Mouse (Mus musculus) embryonic facial prominence, embryonic 12.5 days (tissue): ENCODE data around the gene Itsn1. TPM values are rescaled to one million over a fixed set of nuclear protein-coding genes. Genes with fewer than 3 reads are reported as not detected.

Experiments used
- ATAC-seq: fragments of 200-750 bp; cut with Nextera tagmentation; 2 replicates; pipeline ENCODE4 v1.8.0; 2017; ENCODE audit not compliant: insufficient number of reproducible peaks, insufficient read depth, low FRiP score, low TSS enrichment
- H3K27ac ChIP-seq: fragments of 300-500 bp; sonication (generic); 2 replicates; pipeline ENCODE4 v1.5.1; 2016; ENCODE audit warnings: mild to moderate bottlenecking
- H3K27me3 ChIP-seq: fragments of 300-500 bp; sonication (generic); 2 replicates; pipeline ENCODE4 v1.6.1; 2016; ENCODE audit warnings: mild to moderate bottlenecking, moderate library complexity
- H3K36me3 ChIP-seq: fragments of 300-500 bp; sonication (generic); 2 replicates; pipeline ENCODE4 v1.6.1; 2016; ENCODE audit warnings: mild to moderate bottlenecking
- H3K4me1 ChIP-seq: fragments of 300-500 bp; sonication (generic); 2 replicates; pipeline ENCODE4 v1.6.1; 2016
- H3K4me2 ChIP-seq: fragments of 300-500 bp; sonication (generic); replicated peaks from 2 replicates; pipeline ENCODE4 v1.6.1; 2016; ENCODE audit warnings: mild to moderate bottlenecking, moderate library complexity
- H3K4me3 ChIP-seq: fragments of 300-500 bp; sonication (generic); 2 replicates; pipeline ENCODE4 v1.5.1; 2016; ENCODE audit warnings: mild to moderate bottlenecking
- H3K9ac ChIP-seq: fragments of 300-500 bp; sonication (generic); 2 replicates; pipeline ENCODE4 v1.6.1; 2016; ENCODE audit warnings: mild to moderate bottlenecking, moderate library complexity
- H3K9me3 ChIP-seq: fragments of 300-500 bp; sonication (generic); 2 replicates; pipeline ENCODE4 v1.6.1; 2016; ENCODE audit warnings: mild to moderate bottlenecking, moderate library complexity
- WGBS: fragments of 180-500 bp; shearing (Covaris S2); methylation state at CpG from one replicate; pipeline ENCODE4 v1.1.7; 2016; 5-methylcytosine and 5-hydroxymethylcytosine counted together
- polyA plus RNA-seq: library from polyadenylated mRNA; unstranded; fragments of >200 nt; fragmentation: Nextera tagmentation; extraction: Ambion mirVana; gene quantifications from 2 replicates; pipeline ENCODE4 v1.2.1, GENCODE M21; 2016

The Itsn1 gene
- polyA plus RNA-seq, 1 experiment from 2014 or later = 43.2 TPM

DNA sequence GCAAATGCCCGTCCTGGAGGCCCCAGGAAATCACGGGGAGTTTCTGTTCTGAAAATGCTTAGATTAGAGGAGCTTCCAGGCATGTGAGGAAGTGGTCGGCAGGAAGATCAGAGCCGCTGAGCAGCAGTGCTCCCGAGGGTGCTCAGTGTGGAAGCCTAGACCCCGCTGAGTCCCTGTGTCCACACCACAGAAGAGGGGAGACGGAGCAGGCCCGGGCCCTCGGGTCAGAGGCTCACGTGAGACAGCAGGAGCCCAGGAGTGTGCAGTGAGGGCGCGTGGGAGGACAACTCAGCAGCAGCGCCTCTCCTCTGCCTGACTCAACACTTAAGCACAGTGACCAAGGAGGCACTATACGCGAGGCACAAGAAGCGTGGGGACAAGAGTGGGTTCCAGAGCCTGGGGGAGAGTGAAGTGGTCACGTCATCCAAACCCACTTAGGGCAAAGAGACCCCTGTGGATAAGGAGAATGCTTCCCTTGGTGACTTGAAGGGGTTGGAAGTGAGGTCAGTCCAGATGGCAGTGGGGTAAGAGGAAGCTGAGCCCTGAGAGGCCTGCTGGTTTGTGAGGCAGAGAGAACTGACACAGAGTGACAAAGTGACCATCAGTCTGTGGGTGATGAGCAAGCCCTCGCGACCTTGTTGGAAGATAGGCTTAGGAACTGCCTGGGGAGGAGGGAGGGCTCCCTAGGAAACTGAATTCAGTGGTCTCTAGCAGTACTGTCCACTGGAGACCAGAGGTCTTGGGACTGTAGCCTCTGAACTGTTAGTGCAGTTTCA lies 122.6 kb downstream of the Itsn1 start:
- 0 out of 2 replicates have a peak, but pooled peaks have one; percentile 31 for ATAC-seq
- Histone ChIP-seq H3K4me2 (no peak overlapping the region), H3K9ac (no peak overlapping the region), H3K4me1 (no peaks in the 10 kb centered on the region), H3K9me3 (no peaks in the 10 kb centered on the region), H3K36me3 (peaks cover 65% of the 10 kb centered on the region), H3K4me3 (no peak overlapping the region), H3K27me3 (no peaks in the 10 kb centered on the region), H3K27ac (no peak overlapping the region)
- 90% methylated on average over 19 of the region's 19 CpGs for WGBS

DNA sequence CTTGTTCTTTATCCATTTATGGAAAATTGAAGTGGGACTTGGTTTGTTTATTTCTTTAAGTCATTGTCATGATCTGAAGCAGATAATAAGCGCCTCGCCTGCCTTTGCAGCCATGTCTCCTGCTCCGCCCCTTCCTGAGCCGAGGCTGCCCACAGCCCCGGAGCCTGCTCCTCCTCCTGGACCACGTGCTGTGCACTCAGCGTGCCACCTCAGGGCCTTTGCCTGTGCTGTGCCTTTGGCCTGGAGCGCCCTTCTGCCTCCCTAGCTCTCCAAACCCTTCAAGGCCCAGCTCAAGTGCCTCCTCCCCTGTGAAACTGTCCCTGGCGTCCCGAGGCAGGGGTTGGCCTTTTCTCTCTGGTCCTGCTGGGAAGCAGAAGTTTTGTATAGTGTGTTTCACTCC lies 123.7 kb downstream of the Itsn1 start:
- Histone ChIP-seq H3K27ac (no peak overlapping the region), H3K27me3 (no peaks in the 10 kb centered on the region), H3K36me3 (peaks cover 76% of the 10 kb centered on the region), H3K9ac (no peak overlapping the region), H3K4me1 (no peaks in the 10 kb centered on the region), H3K4me3 (no peak overlapping the region), H3K4me2 (no peak overlapping the region), H3K9me3 (no peaks in the 10 kb centered on the region)
- ATAC-seq = no peak
- whole genome bisulfite sequencing = 83% methylated on average over 10 of the region's 10 CpGs

DNA sequence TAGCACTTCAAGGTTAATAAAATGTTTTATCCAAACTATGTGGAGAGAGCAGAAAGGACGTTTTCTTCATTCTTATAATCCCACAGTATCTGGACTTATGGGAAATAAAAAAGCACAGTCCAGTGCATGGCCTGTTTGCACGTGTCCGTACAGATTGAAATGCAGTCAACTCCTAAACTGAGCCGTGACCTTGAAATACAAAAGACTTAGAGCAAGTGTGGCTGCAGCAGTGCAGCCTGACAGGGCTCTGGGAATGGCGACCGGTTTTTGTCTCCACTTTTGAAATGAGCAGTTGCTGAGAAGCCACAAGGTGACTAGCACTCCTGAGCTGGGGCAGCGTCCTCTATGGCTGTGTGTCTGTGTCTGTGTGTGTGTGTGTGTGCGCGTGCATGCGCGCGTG lies 124.1 kb downstream of the Itsn1 start:
- no peak overlapping the region for H3K27ac ChIP-seq
- H3K4me3 ChIP-seq = no peak overlapping the region
- no peak overlapping the region for H3K9ac ChIP-seq
- no peaks in the 10 kb centered on the region for H3K9me3 ChIP-seq
- no peaks in the 10 kb centered on the region for H3K4me1 ChIP-seq
- WGBS = 93% methylated on average over 12 of the region's 12 CpGs
- no peak for ATAC-seq
- no peak overlapping the region for H3K4me2 ChIP-seq
- H3K27me3 ChIP-seq = no peaks in the 10 kb centered on the region
- H3K36me3 ChIP-seq = peaks cover 81% of the 10 kb centered on the region

DNA sequence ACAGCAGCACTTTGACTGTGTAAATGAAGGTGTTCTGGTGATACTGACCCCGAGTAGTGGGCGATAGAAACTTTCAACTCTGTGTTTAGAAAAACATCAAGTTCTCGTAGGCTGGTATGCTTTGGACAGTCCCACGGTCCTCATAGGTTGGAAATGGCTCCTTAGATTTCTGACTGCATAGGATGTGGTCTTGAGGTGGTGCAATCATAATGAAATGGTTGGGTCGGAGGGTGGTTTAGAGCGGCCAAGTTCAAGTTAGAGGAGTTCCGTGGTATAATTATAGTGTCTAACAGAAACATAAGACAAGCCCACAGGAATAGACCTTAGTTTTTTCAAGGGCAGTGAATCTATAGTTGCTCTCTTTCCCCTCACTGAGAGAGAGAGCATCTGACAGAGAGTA lies 129.6 kb downstream of the Itsn1 start:
- Histone ChIP-seq H3K4me3 (no peak overlapping the region), H3K4me2 (no peak overlapping the region), H3K9ac (no peak overlapping the region), H3K9me3 (no peaks in the 10 kb centered on the region), H3K27ac (no peak overlapping the region), H3K27me3 (no peaks in the 10 kb centered on the region), H3K4me1 (peaks cover 16% of the 10 kb centered on the region), H3K36me3 (peaks cover 43% of the 10 kb centered on the region)
- WGBS = 92% methylated on average over 7 of the region's 7 CpGs
- no peak for ATAC-seq

DNA sequence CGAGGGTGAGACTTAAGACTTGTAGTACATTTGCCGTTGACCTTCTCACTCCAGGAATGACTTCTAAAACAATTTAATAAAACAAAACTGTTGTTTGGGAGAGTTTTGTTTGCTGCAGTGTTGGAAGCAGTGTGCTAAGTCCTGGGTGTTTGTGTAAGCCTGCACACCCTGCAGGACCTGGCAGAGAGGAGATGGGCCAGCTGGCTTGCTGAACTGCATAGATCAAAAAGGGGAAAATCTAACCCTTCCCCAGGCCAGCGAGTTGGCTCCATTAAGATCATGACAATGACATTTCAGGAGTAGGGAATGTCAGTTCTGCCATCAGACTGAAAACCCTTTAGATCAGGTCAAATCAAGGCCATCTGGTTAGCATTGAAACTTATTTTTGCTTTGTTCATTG lies 130.1 kb downstream of the Itsn1 start:
- Histone ChIP-seq H3K36me3 (peaks cover 44% of the 10 kb centered on the region), H3K4me3 (no peak overlapping the region), H3K4me1 (peaks cover 16% of the 10 kb centered on the region), H3K27ac (no peak overlapping the region), H3K9me3 (no peaks in the 10 kb centered on the region), H3K9ac (no peak overlapping the region), H3K27me3 (no peaks in the 10 kb centered on the region), H3K4me2 (no peak overlapping the region)
- no peak for ATAC-seq
- WGBS = 82% methylated on average over 3 of the region's 3 CpGs

DNA sequence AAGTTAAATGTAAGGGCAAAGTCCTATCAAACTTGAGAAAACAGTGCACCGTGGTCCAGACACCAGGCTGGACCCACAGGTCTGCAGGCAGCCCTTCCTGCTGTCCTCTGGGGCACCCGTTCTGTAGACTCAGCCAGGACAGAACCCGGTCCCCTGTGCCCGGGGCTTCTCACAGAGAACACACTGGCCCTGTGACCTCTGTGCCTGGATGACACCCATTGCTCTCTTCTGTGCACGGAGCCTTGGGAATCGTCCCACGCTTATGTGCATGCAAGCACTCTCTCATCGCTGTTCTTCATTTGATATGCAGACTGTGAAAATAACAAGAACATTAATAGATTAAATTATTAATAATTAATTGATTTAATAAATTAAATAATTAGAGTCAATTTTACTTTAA lies 130.9 kb downstream of the Itsn1 start:
- H3K4me3 ChIP-seq = no peak overlapping the region
- no peak overlapping the region for H3K27ac ChIP-seq
- ATAC-seq = no peak
- H3K27me3 ChIP-seq = no peaks in the 10 kb centered on the region
- H3K9me3 ChIP-seq = no peaks in the 10 kb centered on the region
- WGBS = 83% methylated on average over 8 of the region's 8 CpGs
- H3K9ac ChIP-seq = no peak overlapping the region
- H3K4me2 ChIP-seq = no peak overlapping the region
- H3K36me3 ChIP-seq = peaks cover 47% of the 10 kb centered on the region
- H3K4me1 ChIP-seq = peaks cover 16% of the 10 kb centered on the region

DNA sequence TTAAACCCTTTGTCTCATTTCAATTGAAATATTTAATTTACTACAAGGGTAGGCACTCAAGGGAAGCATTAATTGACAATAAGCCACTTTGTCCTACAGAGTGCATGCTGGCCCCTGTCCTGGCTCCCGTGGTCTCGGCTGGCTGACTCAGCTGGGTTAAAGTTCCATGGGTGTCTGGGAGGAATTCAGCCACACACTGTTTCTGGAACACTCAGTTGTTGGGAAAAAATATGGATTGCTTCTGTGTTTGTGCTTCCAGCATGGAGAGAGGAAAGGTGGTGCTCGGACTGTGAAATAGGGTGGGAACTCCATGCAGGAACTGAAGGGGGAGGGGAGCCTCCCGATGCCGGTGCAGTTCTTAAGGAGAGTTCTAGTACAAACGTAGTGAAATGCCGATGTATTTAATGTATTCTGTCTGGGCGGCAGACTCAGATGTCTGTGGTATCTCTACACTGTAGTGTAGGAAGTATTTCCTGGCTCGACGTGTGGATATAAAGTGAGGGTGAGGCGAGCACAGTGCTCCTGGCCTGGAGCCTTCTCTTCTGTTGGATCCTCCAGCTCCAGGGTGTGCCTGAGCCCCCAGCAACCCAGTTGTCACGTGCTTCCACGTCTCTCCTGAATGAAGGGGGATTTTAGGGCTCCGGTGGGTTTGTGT lies 131.5 kb downstream of the Itsn1 start:
- Histone ChIP-seq H3K9me3 (no peaks in the 10 kb centered on the region), H3K9ac (no peak overlapping the region), H3K27ac (peak overlapping the region; percentile 51; the same call in 1 of the 2 replicates), H3K4me2 (no peak overlapping the region), H3K36me3 (peaks cover 48% of the 10 kb centered on the region), H3K4me3 (no peak overlapping the region), H3K4me1 (peaks cover 16% of the 10 kb centered on the region), H3K27me3 (no peaks in the 10 kb centered on the region)
- ATAC-seq = no peak
- WGBS = 58% methylated on average over 14 of the region's 14 CpGs

DNA sequence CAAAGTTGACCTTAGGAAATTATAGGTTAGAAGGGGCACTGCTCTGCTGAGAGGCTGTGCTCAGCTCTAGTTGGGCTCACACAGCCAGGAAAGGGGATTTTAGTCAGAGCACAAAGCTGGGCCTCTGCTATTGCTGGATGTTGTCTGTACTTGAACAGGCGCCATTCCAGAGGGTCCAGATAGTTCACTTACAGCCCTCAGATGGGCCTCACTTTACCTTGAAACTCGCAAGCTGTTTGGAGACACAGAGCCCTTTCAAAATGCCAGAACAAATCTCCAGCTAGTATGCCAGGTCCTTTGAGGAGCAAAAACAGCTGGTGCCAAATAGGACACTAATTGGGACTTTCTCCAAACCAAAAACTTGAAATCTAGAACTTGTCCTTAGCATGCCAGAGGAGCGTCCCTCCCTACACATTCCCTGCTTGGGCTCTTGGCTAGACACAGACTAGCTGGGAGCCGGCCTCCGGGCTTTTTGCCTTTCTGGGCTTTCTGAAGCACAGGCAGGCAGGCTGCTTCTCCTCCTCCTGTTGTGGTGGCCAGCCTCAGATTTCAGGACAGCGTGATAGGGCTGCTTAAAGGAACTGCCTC lies 132.8 kb downstream of the Itsn1 start:
- Histone ChIP-seq H3K27ac (0 out of 2 replicates have a peak overlapping the region, but pooled peaks have one; percentile 7), H3K4me2 (no peak overlapping the region), H3K27me3 (no peaks in the 10 kb centered on the region), H3K36me3 (peaks cover 47% of the 10 kb centered on the region), H3K9me3 (no peaks in the 10 kb centered on the region), H3K9ac (no peak overlapping the region), H3K4me3 (no peak overlapping the region), H3K4me1 (peaks cover 16% of the 10 kb centered on the region)
- 56% methylated on average over 6 of the region's 6 CpGs for WGBS
- ATAC-seq = no peak

DNA sequence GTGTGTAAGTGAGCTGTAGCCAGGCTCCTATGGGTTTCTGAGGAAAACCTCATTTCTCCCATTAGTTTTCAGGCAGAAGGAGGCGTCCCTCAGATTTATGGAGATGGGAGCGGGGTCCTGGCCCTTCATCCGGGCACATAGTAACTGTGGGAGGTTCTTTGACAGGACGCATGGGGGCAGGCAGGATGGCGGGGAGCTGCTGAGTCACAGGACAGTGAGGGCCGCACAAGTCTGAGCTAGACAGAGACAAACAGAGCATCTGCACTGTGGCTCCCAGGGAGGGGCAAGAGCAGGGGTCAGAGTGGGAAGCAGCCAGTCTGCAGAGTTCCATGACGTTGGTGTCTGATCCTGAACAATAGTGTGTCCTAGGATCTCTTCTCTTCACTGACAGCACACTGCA lies 133.8 kb downstream of the Itsn1 start:
- no peak for ATAC-seq
- Histone ChIP-seq H3K4me2 (no peak overlapping the region), H3K27ac (no peak overlapping the region), H3K9me3 (no peaks in the 10 kb centered on the region), H3K9ac (no peak overlapping the region), H3K4me1 (peaks cover 16% of the 10 kb centered on the region), H3K36me3 (peaks cover 41% of the 10 kb centered on the region), H3K27me3 (no peaks in the 10 kb centered on the region), H3K4me3 (no peak overlapping the region)
- 79% methylated on average over 7 of the region's 7 CpGs for WGBS

DNA sequence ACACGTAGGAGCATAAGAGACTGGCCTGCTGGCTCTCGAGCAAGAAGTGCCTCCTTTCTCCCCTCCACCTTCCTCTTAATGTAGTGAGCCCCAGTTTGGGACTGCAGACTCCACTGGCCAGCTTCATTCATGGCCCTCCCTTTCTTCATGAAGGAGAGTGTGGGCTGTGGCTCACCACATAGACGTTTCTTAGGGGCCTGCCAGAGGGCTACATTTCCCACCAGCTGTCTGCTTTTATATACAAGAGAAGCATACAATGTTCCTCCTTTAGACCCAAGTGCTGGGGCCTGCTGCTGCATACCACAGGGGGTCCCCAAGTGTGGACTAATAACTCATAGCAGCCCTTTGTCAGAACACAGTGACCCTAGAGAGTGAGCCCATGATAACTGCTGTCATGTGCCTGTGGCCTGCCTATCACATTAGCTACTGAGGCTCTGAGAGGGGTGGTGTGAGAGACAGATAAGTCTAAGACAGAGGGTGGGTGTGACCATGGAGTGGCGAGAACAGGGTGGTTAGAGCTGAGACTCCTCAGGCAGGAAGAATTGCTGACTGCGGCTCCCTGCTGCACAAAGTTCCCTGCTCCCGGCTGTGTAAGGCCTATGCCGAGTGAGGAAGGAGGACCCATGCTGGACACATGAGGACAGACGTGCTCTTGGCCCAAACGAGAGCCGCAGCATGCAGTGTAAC lies 135.7 kb downstream of the Itsn1 start:
- no peak overlapping the region for H3K27ac ChIP-seq
- H3K9me3 ChIP-seq = no peaks in the 10 kb centered on the region
- H3K27me3 ChIP-seq = no peaks in the 10 kb centered on the region
- WGBS = 84% methylated on average over 10 of the region's 10 CpGs
- H3K4me2 ChIP-seq = no peak overlapping the region
- no peak for ATAC-seq
- peaks cover 54% of the 10 kb centered on the region for H3K36me3 ChIP-seq
- H3K4me1 ChIP-seq = peaks cover 16% of the 10 kb centered on the region
- H3K4me3 ChIP-seq = no peak overlapping the region
- no peak overlapping the region for H3K9ac ChIP-seq

DNA sequence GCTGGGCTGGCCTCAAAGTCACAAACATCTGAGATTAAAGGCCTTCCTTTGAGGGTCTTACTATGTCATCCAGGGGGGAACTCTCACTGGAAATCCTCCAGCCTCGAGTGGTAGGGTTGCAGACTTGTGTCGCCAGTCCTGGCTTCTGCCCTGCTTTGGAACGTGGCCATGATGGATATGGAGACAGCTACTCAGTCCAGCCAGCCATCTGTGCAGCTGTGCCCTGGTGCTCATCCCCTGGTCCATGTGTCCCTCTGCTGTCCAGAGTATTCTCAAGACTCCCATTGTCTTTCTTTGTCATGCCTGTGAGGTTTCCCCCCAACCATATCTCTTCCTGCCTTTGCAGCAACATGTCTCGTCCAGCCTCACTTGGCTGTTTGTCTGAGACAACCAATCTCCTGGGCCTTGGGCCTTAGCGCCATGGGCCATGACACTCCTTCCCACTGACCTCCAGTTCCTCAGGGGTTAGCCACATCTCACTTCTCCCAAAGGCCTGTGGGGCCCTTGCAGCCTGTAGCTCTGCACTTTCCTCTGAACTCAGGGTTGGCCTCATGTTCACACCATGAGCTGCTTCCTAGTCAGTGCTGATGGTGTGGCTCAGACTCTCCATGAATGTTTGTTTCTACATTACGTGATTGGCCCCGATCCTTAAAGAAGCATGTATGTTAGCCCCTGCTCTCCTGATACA lies 136.6 kb downstream of the Itsn1 start:
- H3K4me1 ChIP-seq = peaks cover 12% of the 10 kb centered on the region
- no peak overlapping the region for H3K27ac ChIP-seq
- H3K27me3 ChIP-seq = no peaks in the 10 kb centered on the region
- ATAC-seq = no peak
- no peak overlapping the region for H3K9ac ChIP-seq
- no peak overlapping the region for H3K4me3 ChIP-seq
- peaks cover 61% of the 10 kb centered on the region for H3K36me3 ChIP-seq
- 84% methylated on average over 7 of the region's 7 CpGs for WGBS
- no peak overlapping the region for H3K4me2 ChIP-seq
- no peaks in the 10 kb centered on the region for H3K9me3 ChIP-seq
